Mouse (Mus musculus) bone marrow, adult 2 months (tissue): Measurements from ENCODE around the gene Sub1.

Experiments
- CTCF ChIP-seq: fragments of 200-500 bp; IDR thresholded peaks from 2 replicates; pipeline ENCODE4 v1.5.1; 2011; ENCODE audit warnings: low read length, control low read depth; ENCODE audit not compliant: control insufficient read depth, insufficient read depth
- POLR2A ChIP-seq: fragments of 200-500 bp; IDR thresholded peaks from 2 replicates; pipeline ENCODE4 v1.6.1; 2011; ENCODE audit warnings: low read depth, mild to moderate bottlenecking, control low read depth, low read length, borderline replicate concordance; ENCODE audit not compliant: control insufficient read depth

GRCm38 (mm10) chr15:12006169-12006568 is 9.4 kb upstream of the Sub1 start:
- TF ChIP-seq CTCF (no peak), POLR2A (no peak)
